Mouse (Mus musculus) adrenal gland, adult (tissue): ENCODE data around the gene Phf23.

ENCODE experiments used
- DNase-seq, 2 experiments: peaks; one replicate each; pipeline ENCODE4 v3.0.0; 2022 to 2023; ENCODE audit warnings: low spot score in 1 of 2; ENCODE audit not compliant: inconsistent age in 2 of 2

Gene Phf23

GRCm38 (mm10) chr11:70049366-70049765 is 53.8 kb downstream of the Phf23 start:
- no peak for DNase-seq
